Mouse (Mus musculus): ENCODE data around the gene Snap25.
A peak's percentile ranks its signal among the peaks of the same experiment; 100 is the strongest.

The Snap25 gene

GRCm38 (mm10) chr2:136712441-136713015 lies 725 bp upstream of the Snap25 start:
- DNase-seq: no peak

GRCm38 (mm10) chr2:136714008-136714411 lies 757 bp downstream of the Snap25 start:
- peak; percentile 67 to 90 for DNase-seq

- no peak for DNase-seq
Measured at GRCm38 (mm10) chr2:136715531-136715930, 2.3 kb downstream of the Snap25 start.

- no peak for DNase-seq
Measured at GRCm38 (mm10) chr2:136716400-136716799, 3.1 kb downstream of the Snap25 start.

GRCm38 (mm10) chr2:136720235-136720634 lies 7.0 kb downstream of the Snap25 start:
- DNase-seq: peak; percentile 8 to 67

- no peak for DNase-seq
Measured at GRCm38 (mm10) chr2:136738260-136738659, 25.0 kb downstream of the Snap25 start.

GRCm38 (mm10) chr2:136742230-136742629 lies 29.0 kb downstream of the Snap25 start:
- DNase-seq: no peak

- no peak for DNase-seq
Measured at GRCm38 (mm10) chr2:136744683-136745326, 31.6 kb downstream of the Snap25 start.

GRCm38 (mm10) chr2:136745327-136745994 lies 32.2 kb downstream of the Snap25 start:
- no peak for DNase-seq

GRCm38 (mm10) chr2:136753682-136754081 lies 40.4 kb downstream of the Snap25 start:
- DNase-seq: no peak

- DNase-seq: no peak
Measured at GRCm38 (mm10) chr2:136758809-136759551, 45.7 kb downstream of the Snap25 start.

GRCm38 (mm10) chr2:136778156-136778555 lies 64.9 kb downstream of the Snap25 start:
- peak in 1 of 2 experiments; percentile 12 for DNase-seq

GRCm38 (mm10) chr2:136778674-136779073 lies 65.4 kb downstream of the Snap25 start:
- DNase-seq: peak in 1 of 2 experiments; percentile 1

GRCm38 (mm10) chr2:136780268-136780667 lies 67.0 kb downstream of the Snap25 start:
- DNase-seq: no peak

GRCm38 (mm10) chr2:136784310-136784709 lies 71.1 kb downstream of the Snap25 start:
- DNase-seq: no peak

GRCm38 (mm10) chr2:136788379-136788778 lies 75.1 kb downstream of the Snap25 start:
- DNase-seq: no peak

- DNase-seq: no peak
Measured at GRCm38 (mm10) chr2:136796518-136796917, 83.3 kb downstream of the Snap25 start.

GRCm38 (mm10) chr2:136798887-136799430 lies 85.7 kb downstream of the Snap25 start:
- no peak for DNase-seq

GRCm38 (mm10) chr2:136801102-136801501 lies 87.8 kb downstream of the Snap25 start:
- no peak for DNase-seq

- no peak for DNase-seq
Measured at GRCm38 (mm10) chr2:136802076-136802475, 88.8 kb downstream of the Snap25 start.

- DNase-seq: no peak
Measured at GRCm38 (mm10) chr2:136803142-136803541, 89.9 kb downstream of the Snap25 start.

GRCm38 (mm10) chr2:136807992-136808726 lies 94.9 kb downstream of the Snap25 start:
- DNase-seq: no peak

Data from kidney, postnatal 36 days (tissue).